Mouse (Mus musculus) heart, embryonic 14.5 days (tissue): ENCODE data around the gene Elf4. TPM values are rescaled to one million over a fixed set of nuclear protein-coding genes. Genes with fewer than 3 reads are reported as not detected.

Source experiments
- ATAC-seq: fragments of 200-750 bp; cut with Nextera tagmentation; 2 replicates; pipeline ENCODE4 v1.8.0; 2017; ENCODE audit warnings: low read depth, moderate TSS enrichment; ENCODE audit not compliant: insufficient number of reproducible peaks, insufficient read depth, low FRiP score
- H3K27ac ChIP-seq, 2 experiments: fragments of 200-500 bp in 1 of 2; fragments of 300-500 bp in 1 of 2; sonication (generic) in 1 of 2; replicated peaks in 1 of 2; 2 replicates each; pipeline ENCODE4 v1.5.1; 2012 to 2014; ENCODE audit warnings: low read depth in 2 of 2, low read length in 2 of 2, control low read depth in 1 of 2, mild to moderate bottlenecking in 1 of 2, mixed read lengths in 1 of 2; ENCODE audit not compliant: control insufficient read depth in 1 of 2, insufficient read depth in 1 of 2
- H3K27me3 ChIP-seq: fragments of 300-500 bp; sonication (generic); 2 replicates; pipeline ENCODE4 v1.6.1; 2014; ENCODE audit warnings: mild to moderate bottlenecking, low read length, control low read depth; ENCODE audit not compliant: control insufficient read depth, insufficient read depth
- H3K36me3 ChIP-seq: fragments of 300-500 bp; sonication (generic); 2 replicates; pipeline ENCODE4 v1.6.1; 2014; ENCODE audit warnings: mild to moderate bottlenecking, control low read depth, low read length, mixed read lengths; ENCODE audit not compliant: control insufficient read depth, insufficient read depth
- H3K4me1 ChIP-seq, 2 experiments: fragments of 200-500 bp in 1 of 2; fragments of 300-500 bp in 1 of 2; sonication (generic) in 1 of 2; 2 replicates each; pipeline ENCODE4 v1.6.1; 2012 to 2014; ENCODE audit warnings: low read length in 2 of 2, control low read depth in 1 of 2, mixed read lengths in 1 of 2; ENCODE audit not compliant: control insufficient read depth in 2 of 2, insufficient read depth in 2 of 2
- H3K4me2 ChIP-seq: fragments of 300-500 bp; sonication (generic); 2 replicates; pipeline ENCODE4 v1.6.1; 2014; ENCODE audit warnings: mild to moderate bottlenecking, low read length
- H3K4me3 ChIP-seq, 2 experiments: fragments of 200-500 bp in 1 of 2; fragments of 300-500 bp in 1 of 2; sonication (generic) in 1 of 2; 2 replicates each; pipeline ENCODE4 v1.5.1; 2012 to 2014; ENCODE audit warnings: low read length in 2 of 2, mild to moderate bottlenecking in 2 of 2, control low read depth in 1 of 2, low read depth in 1 of 2, moderate library complexity in 1 of 2; ENCODE audit not compliant: control insufficient read depth in 1 of 2, insufficient read depth in 1 of 2
- H3K9ac ChIP-seq: fragments of 300-500 bp; sonication (generic); 2 replicates; pipeline ENCODE4 v1.6.1; 2014; ENCODE audit warnings: mild to moderate bottlenecking, low read length
- H3K9me3 ChIP-seq: fragments of 300-500 bp; sonication (generic); 2 replicates; pipeline ENCODE4 v1.6.1; 2016; ENCODE audit warnings: low read length, control low read depth; ENCODE audit not compliant: control insufficient read depth
- whole genome bisulfite sequencing: fragments of 180-500 bp; shearing (Covaris S2); extraction: QIAGEN DNeasy Blood & Tissue Kit; methylation state at CpG from one replicate; pipeline ENCODE4 v1.1.7; 2014; 5-methylcytosine and 5-hydroxymethylcytosine counted together
- polyA plus RNA-seq: library from polyadenylated mRNA; unstranded; fragments of >200 nt; fragmentation: Nextera tagmentation; extraction: Ambion mirVana; gene quantifications from 2 replicates; pipeline ENCODE4 v1.2.1, GENCODE M21; 2014

Gene Elf4
- 15.3 TPM in 2 replicates for polyA plus RNA-seq

DNA sequence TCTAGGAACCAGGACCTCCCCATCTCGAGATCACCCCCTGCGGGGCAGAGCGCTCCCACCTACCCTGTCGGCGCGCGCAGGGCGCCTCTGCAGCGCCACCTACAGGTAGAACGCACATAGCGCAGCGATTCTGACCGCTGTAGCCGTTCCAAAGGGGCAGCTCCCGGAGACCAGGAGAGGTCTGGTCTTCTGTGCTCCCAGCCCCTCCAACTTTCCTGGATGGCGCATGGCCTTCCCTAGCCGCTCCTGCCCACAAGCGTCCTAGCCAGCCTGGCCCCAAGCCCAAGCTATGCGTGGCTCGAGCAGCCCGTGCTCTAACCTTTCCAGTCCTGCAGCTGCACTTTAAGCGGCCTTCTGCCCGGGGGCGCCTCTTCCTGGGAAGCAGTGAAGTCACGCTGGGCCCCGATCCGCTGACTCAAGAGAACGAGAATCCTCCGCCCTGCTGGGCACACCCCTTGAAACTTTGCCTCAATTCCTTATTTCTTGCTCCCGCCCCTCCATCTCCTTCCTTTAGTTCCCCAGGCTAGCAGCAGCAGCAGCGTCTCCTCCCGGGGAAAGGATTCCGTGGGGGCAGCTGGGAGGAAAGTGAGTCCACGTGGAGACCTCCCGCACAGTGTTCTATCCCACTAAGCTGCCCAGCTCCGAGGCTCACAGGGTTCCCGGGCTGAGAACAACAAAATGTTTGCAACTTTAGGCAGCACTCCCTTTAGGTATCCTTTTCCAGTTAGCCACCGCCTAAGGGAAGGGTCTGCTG, at the start of gene Elf4:
Elf4 (minus strand) TSS at position 379 of the 754 bp plus-strand sequence.
- Histone ChIP-seq H3K4me3 (peak within 1 kb of the TSS; percentile 32 to 61), H3K9me3 (no peaks in the 10 kb centered on the region), H3K27ac (no peak within 1 kb of the TSS), H3K4me1 (peaks cover 9% of the 10 kb centered on the region in 2 experiments; a peak in 3 of 4 replicates), H3K27me3 (no peaks in the 10 kb centered on the region), H3K36me3 (no peaks in the 10 kb centered on the region), H3K4me2 (peak within 1 kb of the TSS; percentile 73), H3K9ac (peak within 1 kb of the TSS; percentile 60)
- ATAC-seq: peak; percentile 78; the same call in 1 of the 2 replicates
- WGBS: 17% methylated on average over 38 of the region's 38 CpGs

- Histone ChIP-seq H3K4me1 (no peaks in the 10 kb centered on the region), H3K4me2 (no peak overlapping the region), H3K27ac (no peak overlapping the region), H3K4me3 (no peak overlapping the region), H3K27me3 (no peaks in the 10 kb centered on the region), H3K9ac (no peak overlapping the region), H3K9me3 (no peaks in the 10 kb centered on the region), H3K36me3 (peaks cover 55% of the 10 kb centered on the region)
- WGBS: 89% methylated on average over 8 of the region's 8 CpGs
- no peak for ATAC-seq
Measured at GRCm38 (mm10) chrX:48493763-48494162, 30.8 kb upstream of the Elf4 start.

GRCm38 (mm10) chrX:48481687-48482086, 18.8 kb upstream of the Elf4 start:
- peaks cover 71% of the 10 kb centered on the region for H3K36me3 ChIP-seq
- no peak for ATAC-seq
- no peak overlapping the region for H3K4me3 ChIP-seq
- WGBS: 91% methylated on average over 7 of the region's 7 CpGs
- H3K9me3 ChIP-seq: no peaks in the 10 kb centered on the region
- H3K4me2 ChIP-seq: no peak overlapping the region
- H3K27me3 ChIP-seq: no peaks in the 10 kb centered on the region
- H3K9ac ChIP-seq: no peak overlapping the region
- H3K4me1 ChIP-seq: peaks cover 0 to 5% of the 10 kb centered on the region in 2 experiments; a peak in 1 of 4 replicates
- no peak overlapping the region for H3K27ac ChIP-seq

GRCm38 (mm10) chrX:48481095-48481494, 18.2 kb upstream of the Elf4 start:
- Histone ChIP-seq H3K4me2 (no peak overlapping the region), H3K27ac (no peak overlapping the region), H3K36me3 (peaks cover 74% of the 10 kb centered on the region), H3K27me3 (no peaks in the 10 kb centered on the region), H3K9me3 (no peaks in the 10 kb centered on the region), H3K4me3 (no peak overlapping the region), H3K4me1 (peaks cover 0 to 5% of the 10 kb centered on the region in 2 experiments; a peak in 1 of 4 replicates), H3K9ac (no peak overlapping the region)
- no peak for ATAC-seq
- 82% methylated on average over 4 of the region's 4 CpGs for WGBS

- H3K4me1 ChIP-seq: peaks cover under 1 to 1% of the 10 kb centered on the region in 2 experiments; a peak in 1 of 4 replicates
- no peak overlapping the region for H3K4me2 ChIP-seq
- H3K9me3 ChIP-seq: no peaks in the 10 kb centered on the region
- H3K4me3 ChIP-seq: no peak overlapping the region
- no peak for ATAC-seq
- no peaks in the 10 kb centered on the region for H3K36me3 ChIP-seq
- no peaks in the 10 kb centered on the region for H3K27me3 ChIP-seq
- WGBS: 35% methylated on average over 3 of the region's 3 CpGs
- H3K9ac ChIP-seq: no peak overlapping the region
- peak overlapping the region; percentile 41 to 47; a peak in 2 of 4 replicates for H3K27ac ChIP-seq
Measured at GRCm38 (mm10) chrX:48467355-48467946, 4.5 kb upstream of the Elf4 start.

DNA sequence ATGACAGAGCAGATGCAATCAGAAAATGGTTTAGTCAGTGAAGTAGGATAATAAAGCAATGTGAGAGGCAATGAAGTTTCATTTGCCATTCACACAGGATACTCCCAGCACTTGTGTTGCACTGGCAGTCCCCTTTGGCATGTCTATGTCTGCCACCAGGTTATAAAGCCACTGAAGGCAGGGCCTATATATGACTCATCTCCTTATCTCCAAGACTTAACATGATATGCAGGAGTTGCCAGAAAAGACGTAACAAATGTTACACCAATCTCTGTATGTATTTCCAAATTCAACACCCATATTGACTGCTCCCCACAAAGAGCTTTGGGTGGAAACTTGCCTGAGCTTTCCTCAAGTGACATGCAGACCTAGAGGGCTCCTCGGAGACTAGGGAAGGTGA, 3.2 kb upstream of the Elf4 start:
- ATAC-seq: no peak
- Histone ChIP-seq H3K9me3 (no peaks in the 10 kb centered on the region), H3K27ac (no peak overlapping the region), H3K4me3 (no peak overlapping the region), H3K4me2 (no peak overlapping the region), H3K9ac (no peak overlapping the region), H3K36me3 (no peaks in the 10 kb centered on the region), H3K27me3 (no peaks in the 10 kb centered on the region), H3K4me1 (peaks cover 3 to 4% of the 10 kb centered on the region in 2 experiments; a peak in 1 of 4 replicates)
- 57% methylated on average over 2 of the region's 2 CpGs for WGBS

GRCm38 (mm10) chrX:48464436-48464835, 1.5 kb upstream of the Elf4 start:
- no peak for ATAC-seq
- H3K4me1 ChIP-seq: peaks cover 6 to 8% of the 10 kb centered on the region in 2 experiments; a peak in 3 of 4 replicates
- H3K27ac ChIP-seq: no peak overlapping the region
- no peak overlapping the region for H3K4me2 ChIP-seq
- H3K4me3 ChIP-seq: no peak overlapping the region
- 89% methylated on average over 6 of the region's 6 CpGs for WGBS
- H3K36me3 ChIP-seq: no peaks in the 10 kb centered on the region
- H3K27me3 ChIP-seq: no peaks in the 10 kb centered on the region
- H3K9me3 ChIP-seq: no peaks in the 10 kb centered on the region
- no peak overlapping the region for H3K9ac ChIP-seq
